Mouse (Mus musculus): ENCODE data around the gene Shisa8.

DNA sequence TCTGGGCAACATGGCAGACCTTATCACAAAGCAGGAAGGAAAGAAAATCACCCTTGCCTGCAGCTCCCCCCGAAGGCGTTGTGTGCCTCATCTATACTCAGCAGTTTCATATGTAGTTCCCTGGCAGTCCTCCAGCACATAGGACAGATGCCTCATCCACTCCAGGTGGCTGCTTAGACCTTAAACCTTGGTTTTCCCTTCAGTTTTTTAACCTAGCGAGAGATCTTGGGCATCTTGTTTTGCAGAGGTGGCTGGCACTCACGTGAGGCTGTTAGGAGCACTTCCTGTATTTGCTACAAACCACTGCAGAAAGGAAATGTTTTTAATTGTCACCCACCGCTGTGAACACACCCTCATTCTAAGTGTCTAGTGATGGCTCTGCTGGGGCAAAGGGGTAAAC is 25.7 kb downstream of the Shisa8 start:
- TF ChIP-seq CTCF (IDR thresholded peaks at IDR 0.05; ENCODE audit: low read depth): no peak
- TF ChIP-seq EP300 (IDR thresholded peaks at IDR 0.05; ENCODE audit: low read depth): no peak

Measured in heart, postnatal 0 days (tissue).